Mouse (Mus musculus) liver, embryonic 14.5 days (tissue): ENCODE measurements at regions not wholly inside any gene's neighbourhood (a gene's known extent, or its start where the extent isn't known, plus 50 kb on each side); places are given as distances from the start of the nearest gene placed in this dataset.

Experiments
- CTCF ChIP-seq: IDR thresholded peaks from 2 replicates; pipeline ENCODE4 v1.5.1; 2016; ENCODE audit warnings: antibody characterized with exemption, low read depth, control low read depth
- EP300 ChIP-seq: IDR thresholded peaks from 2 replicates; pipeline ENCODE4 v1.6.1; 2016; ENCODE audit warnings: antibody characterized with exemption, low read depth

GRCm38 (mm10) chr5:41994307-41994706, 73.5 kb upstream of the Gm16223 start:
- no peak for TF ChIP-seq CTCF
- no peak for TF ChIP-seq EP300
